Mouse (Mus musculus): ENCODE measurements around the gene Ubr1. TPM values are rescaled to one million over a fixed set of nuclear protein-coding genes. Genes with fewer than 3 reads are reported as not detected.

Gene Ubr1
- total RNA-seq, 2 experiments from 2014 or later, result 25.4 to 32.3 TPM

- peak; percentile 63; the same call in 1 of the 2 replicates for ATAC-seq (replicated peaks; ENCODE audit: low FRiP score, poor library complexity, severe bottlenecking)
Measured at GRCm38 (mm10) chr2:120866561-120866960, 104.0 kb downstream of the Ubr1 start.

GRCm38 (mm10) chr2:120863389-120863788 is 107.1 kb downstream of the Ubr1 start:
- ATAC-seq (replicated peaks; ENCODE audit: low FRiP score, poor library complexity, severe bottlenecking), result no peak

- ATAC-seq (replicated peaks; ENCODE audit: low FRiP score, poor library complexity, severe bottlenecking), result no peak
Measured at GRCm38 (mm10) chr2:120860699-120861098, 109.8 kb downstream of the Ubr1 start.

- ATAC-seq (replicated peaks; ENCODE audit: low FRiP score, poor library complexity, severe bottlenecking), result no peak
Measured at GRCm38 (mm10) chr2:120858131-120858530, 112.4 kb downstream of the Ubr1 start.

GRCm38 (mm10) chr2:120853151-120853550 is 117.4 kb downstream of the Ubr1 start:
- ATAC-seq (replicated peaks; ENCODE audit: low FRiP score, poor library complexity, severe bottlenecking), result no peak

DNA sequence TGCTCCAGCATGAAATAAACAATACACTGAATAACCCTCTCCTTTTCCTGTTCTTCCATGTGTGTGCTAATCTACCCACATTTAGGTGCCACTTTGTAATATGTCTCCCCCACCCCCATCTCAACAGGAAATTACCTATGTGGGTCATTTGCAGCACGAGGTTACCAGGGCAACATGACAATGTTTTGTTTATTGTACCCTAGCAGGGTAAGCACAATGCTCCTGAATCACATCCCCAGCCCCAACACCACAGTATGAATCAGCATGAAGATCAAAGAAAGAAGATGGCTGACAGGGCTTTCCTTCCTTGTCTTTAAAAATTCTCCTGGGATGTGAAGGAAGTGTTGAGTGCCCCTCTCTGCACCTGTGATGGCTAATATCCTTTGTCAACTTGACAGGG is 117.9 kb downstream of the Ubr1 start:
- ATAC-seq (replicated peaks; ENCODE audit: low FRiP score, poor library complexity, severe bottlenecking), result no peak

DNA sequence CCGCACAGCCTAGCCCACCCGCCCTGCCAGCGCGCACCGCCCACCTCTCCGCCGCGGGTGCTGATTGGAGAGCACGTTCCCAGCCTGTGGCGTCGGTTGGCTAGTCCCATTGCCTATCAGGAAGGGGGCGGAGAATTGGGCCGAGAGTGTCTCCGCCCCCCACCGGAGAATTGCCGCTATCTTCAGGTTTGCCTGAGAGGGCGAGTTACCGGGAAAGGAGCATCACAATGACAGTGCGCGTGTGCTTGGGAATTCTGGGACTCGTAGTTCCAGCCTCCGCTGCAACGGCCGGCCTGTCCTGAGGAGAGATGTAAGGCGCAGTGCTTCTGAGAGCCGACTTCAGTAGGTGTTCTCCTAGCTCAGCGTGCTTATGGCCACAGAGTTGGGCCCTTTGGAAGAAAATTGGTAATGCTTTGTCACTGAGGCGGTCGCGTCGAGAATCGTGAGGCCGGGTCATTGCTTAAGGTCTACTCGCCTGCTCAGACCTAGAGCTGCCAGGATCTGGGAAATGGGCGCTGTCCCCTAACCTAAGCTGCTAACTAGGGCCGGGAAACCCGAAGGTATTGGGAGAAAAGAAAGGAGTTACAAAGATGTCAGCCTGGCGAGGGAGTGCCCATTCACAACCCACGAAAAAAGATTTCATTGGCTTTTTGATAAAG is 120.0 kb downstream of the Ubr1 start, which contains the start of gene Ttbk2:
Gene Ttbk2 (minus strand): TSS at position 181 of the 659 bp plus-strand sequence.
- peak; percentile 98 for ATAC-seq (replicated peaks; ENCODE audit: low FRiP score, poor library complexity, severe bottlenecking)

DNA sequence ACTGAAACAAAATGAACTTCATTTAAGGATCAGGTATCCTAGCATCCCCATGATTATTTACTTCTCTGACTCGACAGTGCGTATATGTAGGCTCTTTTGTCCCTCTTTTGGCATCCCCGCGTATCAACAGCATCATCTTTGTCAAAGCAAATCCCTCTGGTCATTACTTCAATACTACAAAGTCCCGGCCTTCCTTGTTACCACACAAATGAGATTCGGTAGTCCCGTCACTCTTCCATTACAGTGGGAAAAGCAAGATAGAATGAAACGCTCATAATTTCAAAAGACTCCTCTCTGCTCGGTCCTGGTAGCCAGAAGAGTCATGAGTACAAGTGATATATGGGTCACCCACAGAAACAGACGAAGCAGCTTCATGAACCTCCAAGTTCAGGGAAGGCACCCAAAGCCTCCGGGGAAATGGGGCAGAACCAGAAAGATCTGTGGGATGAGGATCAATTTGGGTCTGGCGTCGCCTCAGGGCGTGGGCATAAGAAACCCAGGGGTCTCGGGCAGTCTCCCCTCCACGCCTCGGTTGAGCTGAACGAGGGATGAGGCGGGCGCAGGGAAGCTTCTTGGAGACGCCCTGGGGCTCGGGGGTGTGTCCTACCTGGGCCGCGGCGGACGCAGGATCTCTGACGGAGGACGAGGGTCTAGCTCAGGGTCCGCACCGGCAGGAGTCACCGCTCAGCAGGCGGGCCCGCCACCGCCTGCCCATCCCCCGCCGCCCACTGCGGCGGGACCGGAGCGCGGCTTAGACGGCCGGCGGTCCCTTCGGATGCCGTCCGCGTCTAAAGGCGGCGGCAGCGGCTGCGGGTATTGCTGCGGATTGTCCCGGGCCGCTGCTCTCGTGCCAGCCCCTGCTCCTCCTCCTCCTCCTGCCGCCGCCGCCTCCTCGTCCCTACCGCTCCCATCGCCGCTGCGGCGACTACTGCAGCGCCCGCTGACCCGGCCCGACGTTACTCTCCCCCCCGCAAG is 120.8 kb downstream of the Ubr1 start, which contains the start of gene Cdan1:
Gene Cdan1 (minus strand): TSS at position 680 of the 975 bp plus-strand sequence.
- ATAC-seq (replicated peaks; ENCODE audit: low FRiP score, poor library complexity, severe bottlenecking), result peak; percentile 69

- no peak for ATAC-seq (replicated peaks; ENCODE audit: low FRiP score, poor library complexity, severe bottlenecking)
Measured at GRCm38 (mm10) chr2:120845280-120845679, 125.2 kb downstream of the Ubr1 start.

GRCm38 (mm10) chr2:120843990-120844389 is 126.5 kb downstream of the Ubr1 start:
- no peak for ATAC-seq (replicated peaks; ENCODE audit: low FRiP score, poor library complexity, severe bottlenecking)

- no peak for ATAC-seq (replicated peaks; ENCODE audit: low FRiP score, poor library complexity, severe bottlenecking)
Measured at GRCm38 (mm10) chr2:120841211-120841610, 129.3 kb downstream of the Ubr1 start.

DNA sequence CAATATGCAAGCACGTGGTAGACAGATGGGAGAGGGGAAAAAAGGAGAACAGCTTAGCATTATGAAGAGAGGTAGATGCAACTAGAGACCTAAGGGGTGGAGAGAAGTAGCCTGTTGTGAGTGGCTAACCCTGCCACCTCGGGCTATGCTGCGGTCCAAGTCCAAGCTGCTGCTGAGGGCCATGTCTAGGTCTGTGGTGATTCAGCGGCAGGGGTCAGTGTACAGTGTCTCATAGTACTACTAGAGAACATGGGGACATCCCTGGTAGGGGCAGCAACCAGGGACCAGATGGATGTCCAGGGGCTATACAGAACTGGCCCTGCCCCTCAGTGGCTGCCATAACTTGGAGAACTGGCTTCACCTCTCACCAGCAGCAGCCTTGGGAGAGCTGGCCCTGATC is 135.3 kb downstream of the Ubr1 start:
- ATAC-seq (replicated peaks; ENCODE audit: low FRiP score, poor library complexity, severe bottlenecking), result no peak

GRCm38 (mm10) chr2:120826936-120827638 is 143.4 kb downstream of the Ubr1 start:
- ATAC-seq (replicated peaks; ENCODE audit: low FRiP score, poor library complexity, severe bottlenecking), result peak; percentile 71

Other genes starting within 250 kb of the Ubr1 start
- gene Cdan1, start 120.6 kb downstream of the Ubr1 start, total RNA-seq (2015; ENCODE audit: low replicate concordance), result 67.0 and 68.7 TPM in 2 replicates
- 76.3 and 114 TPM in 2 replicates for gene Cdan1, start 120.6 kb downstream of the Ubr1 start, total RNA-seq (2017; ENCODE audit: low replicate concordance)
- 0.72 and 1.7 TPM in 2 replicates for gene Ttbk2, start 120.1 kb downstream of the Ubr1 start, total RNA-seq (2015; ENCODE audit: low replicate concordance)
- gene Ttbk2, start 120.1 kb downstream of the Ubr1 start, total RNA-seq (2017; ENCODE audit: low replicate concordance), result 2.4 and 3.0 TPM in 2 replicates
- 3.2 and 5.0 TPM in 2 replicates for gene Tmem62, start 6.3 kb upstream of the Ubr1 start, total RNA-seq (2015; ENCODE audit: low replicate concordance)
- 3.7 and 8.4 TPM in 2 replicates for gene Tmem62, start 6.3 kb upstream of the Ubr1 start, total RNA-seq (2017; ENCODE audit: low replicate concordance)
- 117 and 123 TPM in 2 replicates for gene Ccndbp1, start 37.7 kb upstream of the Ubr1 start, total RNA-seq (2015; ENCODE audit: low replicate concordance)
- gene Ccndbp1, start 37.7 kb upstream of the Ubr1 start, total RNA-seq (2017; ENCODE audit: low replicate concordance), result 86.5 and 101 TPM in 2 replicates
- gene Epb42, start 66.4 kb upstream of the Ubr1 start, total RNA-seq (2015; ENCODE audit: low replicate concordance), result 853 and 981 TPM in 2 replicates
- gene Epb42, start 66.4 kb upstream of the Ubr1 start, total RNA-seq (2017; ENCODE audit: low replicate concordance), result 806 and 856 TPM in 2 replicates
- gene Tgm5, start 115.1 kb upstream of the Ubr1 start, total RNA-seq (2015; ENCODE audit: low replicate concordance), result not detected in 2 replicates
- not detected in 2 replicates for gene Tgm5, start 115.1 kb upstream of the Ubr1 start, total RNA-seq (2017; ENCODE audit: low replicate concordance)
- gene Tgm7, start 139.1 kb upstream of the Ubr1 start, total RNA-seq (2015; ENCODE audit: low replicate concordance), result not detected in 2 replicates
- not detected in 2 replicates for gene Tgm7, start 139.1 kb upstream of the Ubr1 start, total RNA-seq (2017; ENCODE audit: low replicate concordance)
- gene Adal, start 169.7 kb upstream of the Ubr1 start, total RNA-seq (2015; ENCODE audit: low replicate concordance), result 8.0 and 22.7 TPM in 2 replicates
- 9.4 and 10.9 TPM in 2 replicates for gene Adal, start 169.7 kb upstream of the Ubr1 start, total RNA-seq (2017; ENCODE audit: low replicate concordance)
- gene Lcmt2, start 169.9 kb upstream of the Ubr1 start, total RNA-seq (2015; ENCODE audit: low replicate concordance), result 1.4 and 5.0 TPM in 2 replicates
- 3.0 and 3.1 TPM in 2 replicates for gene Lcmt2, start 169.9 kb upstream of the Ubr1 start, total RNA-seq (2017; ENCODE audit: low replicate concordance)
- gene Tubgcp4, start 199.9 kb upstream of the Ubr1 start, total RNA-seq (2015; ENCODE audit: low replicate concordance), result 65.0 and 76.4 TPM in 2 replicates
- 47.6 and 50.1 TPM in 2 replicates for gene Tubgcp4, start 199.9 kb upstream of the Ubr1 start, total RNA-seq (2017; ENCODE audit: low replicate concordance)
- gene Zscan29, start 200.4 kb upstream of the Ubr1 start, total RNA-seq (2015; ENCODE audit: low replicate concordance), result 14.3 and 17.3 TPM in 2 replicates
- 12.0 and 18.1 TPM in 2 replicates for gene Zscan29, start 200.4 kb upstream of the Ubr1 start, total RNA-seq (2017; ENCODE audit: low replicate concordance)